ENCODE assay signal across 8 mouse cellular contexts in the genomic region with DNA sequence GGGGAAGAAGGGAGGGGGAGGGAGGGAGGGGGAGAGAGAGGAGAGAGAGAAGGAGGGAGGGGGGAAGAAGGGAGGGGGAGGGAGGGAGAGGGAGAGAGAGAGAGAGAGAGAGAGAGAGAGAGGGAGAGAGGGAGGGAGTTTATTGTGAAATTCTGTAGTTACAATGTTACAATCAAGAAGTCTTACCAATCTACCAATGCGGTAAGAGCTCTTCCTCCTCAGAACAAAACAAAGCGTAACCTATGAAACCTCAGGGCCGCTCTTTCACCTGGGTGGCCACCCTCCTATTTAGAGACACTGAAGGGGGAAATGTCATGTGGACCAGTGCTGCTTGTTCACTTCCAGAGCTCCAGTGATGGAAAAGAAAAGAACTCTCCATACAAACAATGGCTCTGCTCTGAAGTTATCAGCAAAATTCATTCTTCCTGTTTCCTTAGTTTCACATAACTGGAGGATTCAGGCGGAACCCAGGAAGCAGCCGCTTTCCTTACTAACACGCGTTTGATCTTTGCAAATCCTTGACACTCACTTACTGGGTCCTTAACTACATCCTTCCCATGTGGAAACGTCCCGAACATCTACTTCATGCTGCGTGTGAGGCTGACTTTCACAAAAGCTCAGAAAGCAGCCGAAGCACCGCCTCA.
DNase-seq lines count a peak whose midpoint lies in the region; ATAC-seq lines count a peak whose summit lies in the region.

No protein-coding gene starts in this region.

- no peak for ATAC-seq in heart, embryonic 13.5 days (ENCODE audit: extremely low read depth, insufficient number of reproducible peaks, low FRiP score, low TSS enrichment)
- no peak for ATAC-seq in forebrain, embryonic 13.5 days

- no peak overlapping the region for H3K9ac ChIP-seq in heart, embryonic 13.5 days
- no peak overlapping the region for H3K9ac ChIP-seq in forebrain, embryonic 13.5 days

- peak overlapping the region; percentile 23 for H3K4me3 ChIP-seq in heart, embryonic 13.5 days
- peak overlapping the region; percentile 5; the same call in 1 of the 2 replicates for H3K4me3 ChIP-seq in macrophage (ENCODE audit: inconsistent target)
- no peak overlapping the region for H3K4me3 ChIP-seq in forebrain, embryonic 13.5 days

- 32% methylated on average over 12 of the region's 12 CpGs for WGBS in heart, embryonic 13.5 days
- WGBS in macrophage (ENCODE audit: missing documents), result 8% methylated on average over 12 of the region's 12 CpGs
- 61% methylated on average over 12 of the region's 12 CpGs for WGBS in forebrain, embryonic 13.5 days

- H3K79me2 ChIP-seq in macrophage (ENCODE audit: inconsistent target), result no peaks in the 10 kb centered on the region

- H3K27me3 ChIP-seq in heart, embryonic 13.5 days (replicated peaks), result no peaks in the 10 kb centered on the region
- H3K27me3 ChIP-seq in forebrain, embryonic 13.5 days, result no peaks in the 10 kb centered on the region

- DNase-seq in heart, adult 11 months, result peak; percentile 89
- DNase-seq in heart, postnatal 4 days, result no peak
- peak; percentile 26 for DNase-seq in kidney, postnatal 14 days
- DNase-seq in c-Kit-positive CD71-positive TER-119-positive erythroid progenitor cells, embryonic 14.5 days (ENCODE audit: low spot score), result no peak
- DNase-seq in thymus, postnatal 25 days, result no peak

- 0 out of 2 replicates have a peak overlapping the region, but pooled peaks have one; percentile 48 for H3K27ac ChIP-seq in heart, embryonic 13.5 days (replicated peaks)
- no peak overlapping the region for H3K27ac ChIP-seq in macrophage
- no peak overlapping the region for H3K27ac ChIP-seq in forebrain, embryonic 13.5 days

- no peaks in the 10 kb centered on the region for H3K4me1 ChIP-seq in heart, embryonic 13.5 days
- H3K4me1 ChIP-seq in forebrain, embryonic 13.5 days, result no peaks in the 10 kb centered on the region

- no peaks in the 10 kb centered on the region for H3K36me3 ChIP-seq in heart, embryonic 13.5 days
- H3K36me3 ChIP-seq in macrophage (ENCODE audit: inconsistent target), result no peaks in the 10 kb centered on the region
- H3K36me3 ChIP-seq in forebrain, embryonic 13.5 days (ENCODE audit: poor library complexity, severe bottlenecking), result no peaks in the 10 kb centered on the region

- peak overlapping the region; percentile 53 for H3K4me2 ChIP-seq in heart, embryonic 13.5 days
- no peak overlapping the region for H3K4me2 ChIP-seq in forebrain, embryonic 13.5 days

- no peaks in the 10 kb centered on the region for H3K9me3 ChIP-seq in heart, embryonic 13.5 days
- H3K9me3 ChIP-seq in forebrain, embryonic 13.5 days (replicated peaks), result no peaks in the 10 kb centered on the region

Comparison
In these comparisons a context has a peak if more than half of its experiments do, and no peak if none do; other contexts are left out.
1. DNase-seq: peak in heart, adult 11 months (single experiment) and kidney, postnatal 14 days (single experiment); none in heart, postnatal 4 days (single experiment), c-Kit-positive CD71-positive TER-119-positive erythroid progenitor cells, embryonic 14.5 days (single experiment) and thymus, postnatal 25 days (single experiment).